Mouse (Mus musculus): ENCODE data around the gene Romo1.

GRCm38 (mm10) chr2:156192068-156192467 lies 48.2 kb downstream of the Romo1 start:
- TF ChIP-seq CTCF (IDR thresholded peaks at IDR 0.05; ENCODE audit: extremely low read depth, insufficient read depth, insufficient read length, insufficient replicate concordance) (no peak), POLR2A (IDR thresholded peaks at IDR 0.05; ENCODE audit: low read depth, low read length) (no peak)
